Mouse (Mus musculus) MEL (cell line): ENCODE measurements at regions not wholly inside any gene's neighbourhood (a gene's known extent, or its start where the extent isn't known, plus 50 kb on each side); places are given as distances from the start of the nearest gene placed in this dataset.

Experiments
- DNase-seq: peaks from one replicate; pipeline ENCODE4 v3.0.0; 2011; ENCODE audit warnings: low read depth, low spot score
- H3K27ac ChIP-seq: 2 replicates; pipeline ENCODE4 v1.5.1; 2012; ENCODE audit warnings: low read depth, mild to moderate bottlenecking, control low read depth, low read length, moderate library complexity; ENCODE audit not compliant: control insufficient read depth
- H3K27me3 ChIP-seq, 2 experiments: fragments of 150-350 bp in 1 of 2; sonication (generic) in 1 of 2; 2 replicates each; pipeline ENCODE4 v1.6.1; 2012; ENCODE audit warnings: low read length in 2 of 2, mild to moderate bottlenecking in 2 of 2, improper control_type of control experiment in 1 of 2, moderate library complexity in 1 of 2; ENCODE audit not compliant: insufficient read depth in 2 of 2, control insufficient read depth in 1 of 2
- H3K36me3 ChIP-seq, 2 experiments: 2 replicates each; pipeline ENCODE4 v1.6.1; 2012 to 2014; ENCODE audit warnings: low read length in 2 of 2, improper control_type of control experiment in 1 of 2, inconsistent platforms in 1 of 2, mild to moderate bottlenecking in 1 of 2; ENCODE audit not compliant: insufficient read depth in 2 of 2, control insufficient read depth in 1 of 2
- H3K4me1 ChIP-seq, 2 experiments: fragments of 150-350 bp in 1 of 2; sonication (generic) in 1 of 2; 2 replicates each; pipeline ENCODE4 v1.6.1; 2012; ENCODE audit warnings: low read length in 2 of 2, improper control_type of control experiment in 1 of 2, mild to moderate bottlenecking in 1 of 2; ENCODE audit not compliant: insufficient read depth in 2 of 2, control insufficient read depth in 1 of 2
- H3K4me3 ChIP-seq, 2 experiments: fragments of 150-350 bp in 1 of 2; sonication (generic) in 1 of 2; 2 replicates each; pipeline ENCODE4 v1.5.1; 2012; ENCODE audit warnings: low read depth in 2 of 2, low read length in 2 of 2, mild to moderate bottlenecking in 2 of 2, moderate library complexity in 2 of 2, control low read depth in 1 of 2, improper control_type of control experiment in 1 of 2; ENCODE audit not compliant: control insufficient read depth in 1 of 2, insufficient read depth in 1 of 2
- H3K79me2 ChIP-seq: 2 replicates; pipeline ENCODE4 v1.6.1; 2012; ENCODE audit warnings: mild to moderate bottlenecking, low read length, moderate library complexity; ENCODE audit not compliant: control insufficient read depth, poor library complexity, insufficient read depth
- H3K9ac ChIP-seq: 2 replicates; pipeline ENCODE4 v1.6.1; 2012; ENCODE audit warnings: low read depth, mild to moderate bottlenecking, control low read depth, low read length, moderate library complexity; ENCODE audit not compliant: control insufficient read depth, poor library complexity, severe bottlenecking
- H3K9me3 ChIP-seq: fragments of 150-350 bp; sonication (generic); replicated peaks from 2 replicates; pipeline ENCODE4 v1.6.1; 2012; ENCODE audit warnings: mild to moderate bottlenecking, low read length, improper control_type of control experiment, moderate library complexity; ENCODE audit not compliant: insufficient read depth
- BHLHE40 ChIP-seq: IDR thresholded peaks from 2 replicates; pipeline ENCODE4 v1.6.1; 2012; ENCODE audit warnings: low read depth, mild to moderate bottlenecking, inconsistent platforms, low read length, improper control_type of control experiment, borderline replicate concordance
- CHD1 ChIP-seq: IDR thresholded peaks from 2 replicates; pipeline ENCODE4 v1.6.1; 2012; ENCODE audit warnings: low read depth, mild to moderate bottlenecking, inconsistent platforms, low read length, improper control_type of control experiment
- E2F4 ChIP-seq: IDR thresholded peaks from 2 replicates; pipeline ENCODE4 v1.6.1; 2011; ENCODE audit warnings: low read depth, low read length, improper control_type of control experiment, borderline replicate concordance
- EP300 ChIP-seq, 2 experiments: IDR thresholded peaks; 2 replicates each; pipeline ENCODE4 v1.6.1; 2011; ENCODE audit warnings: improper control_type of control experiment in 2 of 2, low read length in 2 of 2, low read depth in 1 of 2, mild to moderate bottlenecking in 1 of 2
- ETS1 ChIP-seq: IDR thresholded peaks from 2 replicates; pipeline ENCODE4 v1.6.1; 2012; ENCODE audit warnings: low read depth, mild to moderate bottlenecking, inconsistent platforms, low read length, improper control_type of control experiment, moderate library complexity
- GABPA ChIP-seq: IDR thresholded peaks from 2 replicates; pipeline ENCODE4 v1.6.1; 2012; ENCODE audit warnings: low read depth, mild to moderate bottlenecking, inconsistent platforms, low read length, improper control_type of control experiment, moderate library complexity
- GATA1 ChIP-seq: IDR thresholded peaks from 2 replicates; pipeline ENCODE4 v1.6.1; 2011; ENCODE audit warnings: low read depth, low read length, improper control_type of control experiment
- HCFC1 ChIP-seq: IDR thresholded peaks from 2 replicates; pipeline ENCODE4 v1.6.1; 2012; ENCODE audit warnings: low read depth, mild to moderate bottlenecking, inconsistent platforms, low read length, improper control_type of control experiment, moderate library complexity
- JUND ChIP-seq: IDR thresholded peaks from 2 replicates; pipeline ENCODE4 v1.6.1; 2011; ENCODE audit warnings: low read depth, mild to moderate bottlenecking, improper control_type of control experiment, low read length
- KAT2A ChIP-seq: conservative IDR thresholded peaks from 2 replicates; pipeline ENCODE4 v1.6.1; 2012; ENCODE audit warnings: low read depth, low read length, improper control_type of control experiment, inconsistent platforms
- MAX ChIP-seq: IDR thresholded peaks from 2 replicates; pipeline ENCODE4 v1.6.1; 2011; ENCODE audit warnings: low read length, improper control_type of control experiment
- MAZ ChIP-seq: IDR thresholded peaks from 2 replicates; pipeline ENCODE4 v1.6.1; 2012; ENCODE audit warnings: low read depth, mild to moderate bottlenecking, inconsistent platforms, low read length, improper control_type of control experiment
- MXI1 ChIP-seq: IDR thresholded peaks from 2 replicates; pipeline ENCODE4 v1.6.1; 2011; ENCODE audit warnings: mild to moderate bottlenecking, low read depth, low read length, improper control_type of control experiment
- MYB ChIP-seq: IDR thresholded peaks from 2 replicates; pipeline ENCODE4 v1.6.1; 2011; ENCODE audit warnings: mild to moderate bottlenecking, low read depth, low read length, improper control_type of control experiment
- NELFE ChIP-seq: IDR thresholded peaks from 2 replicates; pipeline ENCODE4 v1.6.1; 2011; ENCODE audit warnings: low read depth, low read length, improper control_type of control experiment
- NRF1 ChIP-seq: IDR thresholded peaks from 2 replicates; pipeline ENCODE4 v1.6.1; 2014; ENCODE audit warnings: low read depth, mild to moderate bottlenecking, inconsistent platforms, low read length, improper control_type of control experiment, moderate library complexity; ENCODE audit not compliant: poor library complexity, insufficient read depth, severe bottlenecking
- POLR2A ChIP-seq, 2 experiments: IDR thresholded peaks; 2 replicates each; pipeline ENCODE4 v1.6.1; 2011 to 2012; ENCODE audit warnings: low read length in 2 of 2, mild to moderate bottlenecking in 2 of 2, control low read depth in 1 of 2, improper control_type of control experiment in 1 of 2, low read depth in 1 of 2, moderate library complexity in 1 of 2; ENCODE audit not compliant: control insufficient read depth in 1 of 2, insufficient read depth in 1 of 2, poor library complexity in 1 of 2
- RAD21 ChIP-seq: IDR thresholded peaks from 2 replicates; pipeline ENCODE4 v1.6.1; 2011; ENCODE audit warnings: mild to moderate bottlenecking, low read depth, low read length, improper control_type of control experiment
- TAL1 ChIP-seq: IDR thresholded peaks from 2 replicates; pipeline ENCODE4 v1.6.1; 2012; ENCODE audit warnings: mild to moderate bottlenecking, inconsistent platforms, low read length, moderate library complexity, mixed read lengths
- TBP ChIP-seq: IDR thresholded peaks from 2 replicates; pipeline ENCODE4 v1.8.0; 2011; ENCODE audit warnings: low read depth, low read length, improper control_type of control experiment
- TCF12 ChIP-seq: IDR thresholded peaks from 2 replicates; pipeline ENCODE4 v1.6.1; 2014; ENCODE audit warnings: low read depth, mild to moderate bottlenecking, inconsistent platforms, low read length, improper control_type of control experiment, moderate library complexity
- UBTF ChIP-seq: IDR thresholded peaks from 2 replicates; pipeline ENCODE4 v1.6.1; 2012; ENCODE audit warnings: low read depth, mild to moderate bottlenecking, inconsistent platforms, low read length, improper control_type of control experiment, moderate library complexity, borderline replicate concordance; ENCODE audit not compliant: insufficient read depth
- ZC3H11A ChIP-seq: IDR thresholded peaks from 2 replicates; pipeline ENCODE4 v1.6.1; 2012; ENCODE audit warnings: low read depth, mild to moderate bottlenecking, inconsistent platforms, low read length, improper control_type of control experiment
- ZKSCAN1 ChIP-seq: IDR thresholded peaks from 2 replicates; pipeline ENCODE4 v1.6.1; 2012; ENCODE audit warnings: low read depth, mild to moderate bottlenecking, inconsistent platforms, low read length, improper control_type of control experiment, moderate library complexity
- ZMIZ1 ChIP-seq: IDR thresholded peaks from 2 replicates; pipeline ENCODE4 v1.6.1; 2012; ENCODE audit warnings: low read depth, mild to moderate bottlenecking, inconsistent platforms, low read length, improper control_type of control experiment, moderate library complexity
- ZNF384 ChIP-seq: IDR thresholded peaks from 2 replicates; pipeline ENCODE4 v1.6.1; 2012; ENCODE audit warnings: low read depth, mild to moderate bottlenecking, inconsistent platforms, low read length, improper control_type of control experiment

DNA sequence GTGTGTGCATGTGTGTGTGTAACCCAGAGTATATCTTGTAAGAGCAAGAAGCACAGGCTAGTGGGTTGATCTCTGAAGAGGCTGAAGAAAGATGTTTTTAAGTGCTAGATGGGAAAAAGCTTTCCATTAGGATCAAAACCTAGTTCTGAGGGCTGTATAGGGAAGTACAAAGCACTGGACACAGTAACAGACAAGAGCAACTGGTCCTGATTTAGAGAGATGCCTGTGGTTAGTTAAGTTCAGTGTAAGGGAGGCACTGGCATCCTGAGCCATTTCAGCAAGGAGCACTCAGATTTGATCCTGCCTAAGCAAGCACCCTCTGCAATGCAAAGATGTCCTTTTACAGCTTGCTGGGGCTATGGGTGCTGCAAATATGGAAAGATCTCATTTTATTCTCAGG lies 280.1 kb downstream of the Mid1ip1 start:
- no peak overlapping the region for H3K27ac ChIP-seq
- H3K4me3 ChIP-seq: no peak overlapping the region
- H3K36me3 ChIP-seq: no peaks in the 10 kb centered on the region
- no peak for TF ChIP-seq BHLHE40
- TF ChIP-seq, all 39 proteins: peak for 0
- Histone ChIP-seq H3K79me2 (no peaks in the 10 kb centered on the region), H3K27me3 (no peaks in the 10 kb centered on the region), H3K9ac (no peak overlapping the region), H3K9me3 (no peaks in the 10 kb centered on the region), H3K4me1 (no peaks in the 10 kb centered on the region)
- DNase-seq: no peak

DNA sequence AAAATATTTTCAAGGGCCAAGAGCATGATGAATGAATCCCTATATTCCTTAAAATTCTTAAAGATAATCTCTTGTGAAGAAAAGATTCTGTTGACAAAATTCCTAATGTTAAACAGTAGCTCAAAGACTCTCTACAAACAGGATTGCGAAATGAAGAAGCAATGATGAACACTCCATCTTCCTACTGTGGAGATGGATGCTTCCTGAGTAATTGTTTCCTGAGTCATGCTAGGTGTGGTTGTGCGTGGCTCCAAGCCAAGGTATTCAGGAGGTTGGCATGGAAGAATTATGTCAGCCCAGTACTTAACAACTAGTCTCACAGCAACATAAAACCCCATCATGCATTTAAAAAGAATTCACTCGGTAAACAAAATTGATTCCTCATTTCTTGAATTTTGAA lies 286.4 kb downstream of the Mid1ip1 start:
- no peaks in the 10 kb centered on the region for H3K36me3 ChIP-seq
- DNase-seq: no peak

DNA sequence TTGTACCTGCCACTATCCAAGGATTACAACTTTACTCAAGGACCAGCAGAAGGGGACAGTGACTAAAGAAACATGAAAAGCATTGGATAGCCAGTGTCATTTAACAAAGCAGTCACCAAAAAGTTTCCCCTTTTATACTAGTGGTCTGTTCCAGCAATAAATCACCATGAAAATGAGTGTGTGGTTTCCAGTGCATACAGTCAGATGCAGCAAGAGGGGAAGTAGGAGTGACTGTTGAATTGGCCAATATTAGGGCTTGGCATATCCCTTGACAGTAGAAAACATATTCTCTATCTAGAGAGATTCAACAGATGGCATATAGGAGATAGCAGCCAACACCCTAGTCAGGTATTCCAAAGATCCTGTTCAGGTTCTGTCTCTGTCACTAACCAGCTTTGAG lies 259.8 kb upstream of the H2al1a start:
- no peak for TF ChIP-seq HCFC1
- TF ChIP-seq ETS1: no peak
- no peak for TF ChIP-seq CHD1
- TF ChIP-seq ZNF384: no peak
- TF ChIP-seq GATA1: no peak
- TF ChIP-seq MAX: no peak
- no peak for TF ChIP-seq NELFE
- TF ChIP-seq E2F4: no peak
- TF ChIP-seq ZKSCAN1: no peak
- TF ChIP-seq UBTF: no peak
- TF ChIP-seq TAL1: no peak
- TF ChIP-seq ZC3H11A: no peak
- no peak for TF ChIP-seq NRF1
- TF ChIP-seq MXI1: no peak
- TF ChIP-seq EP300 (IDR thresholded peaks at IDR 0.05; ENCODE audit: low read depth in 1 of 2, low read length in 2 of 2): no peak
- no peak for TF ChIP-seq KAT2A
- TF ChIP-seq, all 39 proteins: peak for 0
- Histone ChIP-seq H3K79me2 (no peaks in the 10 kb centered on the region), H3K36me3 (no peaks in the 10 kb centered on the region)

More for the DNA sequence above, 286.4 kb downstream of the Mid1ip1 start:
- no peak overlapping the region for H3K27ac ChIP-seq
- no peaks in the 10 kb centered on the region for H3K4me1 ChIP-seq
- no peaks in the 10 kb centered on the region for H3K9me3 ChIP-seq
- no peaks in the 10 kb centered on the region for H3K27me3 ChIP-seq
- no peak overlapping the region for H3K9ac ChIP-seq
- H3K4me3 ChIP-seq: no peak overlapping the region
- no peaks in the 10 kb centered on the region for H3K79me2 ChIP-seq
- TF ChIP-seq NRF1 (no peak), TCF12 (no peak), CHD1 (no peak), ZMIZ1 (no peak), GATA1 (no peak), KAT2A (no peak), ZKSCAN1 (no peak), MAZ (no peak), GABPA (no peak), TBP (no peak), MYB (no peak), ZNF384 (no peak), RAD21 (no peak), NELFE (no peak), POLR2A (IDR thresholded peaks at IDR 0.05; ENCODE audit: control insufficient read depth in 1 of 2, insufficient read depth in 1 of 2, low read depth in 1 of 2, low read length in 2 of 2, poor library complexity in 1 of 2) (no peak), JUND (no peak)
- TF ChIP-seq, all 39 proteins: peak for 0

More for the DNA sequence above, 259.8 kb upstream of the H2al1a start:
- no peak for DNase-seq
- Histone ChIP-seq H3K4me3 (no peak overlapping the region), H3K9ac (no peak overlapping the region), H3K9me3 (no peaks in the 10 kb centered on the region), H3K27ac (no peak overlapping the region), H3K27me3 (no peaks in the 10 kb centered on the region), H3K4me1 (no peaks in the 10 kb centered on the region)
